Mouse (Mus musculus) midbrain, postnatal 0 days (tissue): ENCODE measurements around the gene Gabrb1. TPM values are rescaled to one million over a fixed set of nuclear protein-coding genes. Genes with fewer than 3 reads are reported as not detected.

ENCODE experiments used
- ATAC-seq: fragments of 200-750 bp; cut with Nextera tagmentation; 2 replicates; pipeline ENCODE4 v1.8.0; 2017; ENCODE audit warnings: moderate number of reproducible peaks, mild to moderate bottlenecking, moderate TSS enrichment, moderate library complexity; ENCODE audit not compliant: low FRiP score
- DNase-seq: peaks from one replicate; pipeline ENCODE4 v3.0.0-alpha.2; 2015; ENCODE audit warnings: low spot score
- H3K27ac ChIP-seq: fragments of 300-500 bp; sonication (generic); 2 replicates; pipeline ENCODE4 v1.5.1; 2014; ENCODE audit warnings: low read depth, mild to moderate bottlenecking, low read length, mixed read lengths
- H3K27me3 ChIP-seq: fragments of 300-500 bp; sonication (generic); 2 replicates; pipeline ENCODE4 v1.6.1; 2014; ENCODE audit warnings: low read length, control low read depth, mixed read lengths; ENCODE audit not compliant: insufficient read depth
- H3K36me3 ChIP-seq: fragments of 300-500 bp; sonication (generic); 2 replicates; pipeline ENCODE4 v1.6.1; 2014; ENCODE audit warnings: low read length, control low read depth, mixed read lengths; ENCODE audit not compliant: insufficient read depth
- H3K4me1 ChIP-seq: fragments of 300-500 bp; sonication (generic); 2 replicates; pipeline ENCODE4 v1.6.1; 2014; ENCODE audit warnings: mild to moderate bottlenecking, control low read depth, antibody characterized with exemption, low read length, mixed read lengths; ENCODE audit not compliant: insufficient read depth
- H3K4me2 ChIP-seq: fragments of 300-500 bp; sonication (generic); 2 replicates; pipeline ENCODE4 v1.6.1; 2014; ENCODE audit warnings: low read depth, mild to moderate bottlenecking, low read length, mixed read lengths; ENCODE audit not compliant: poor library complexity, severe bottlenecking
- H3K4me3 ChIP-seq: fragments of 300-500 bp; sonication (generic); 2 replicates; pipeline ENCODE4 v1.5.1; 2014; ENCODE audit warnings: low read depth, mild to moderate bottlenecking, low read length, moderate library complexity
- H3K9ac ChIP-seq: fragments of 300-500 bp; sonication (generic); replicated peaks from 2 replicates; pipeline ENCODE4 v1.6.1; 2014; ENCODE audit warnings: mild to moderate bottlenecking, low read length, moderate library complexity, mixed read lengths; ENCODE audit not compliant: poor library complexity, severe bottlenecking
- H3K9me3 ChIP-seq: fragments of 300-500 bp; sonication (generic); 2 replicates; pipeline ENCODE4 v1.6.1; 2016; ENCODE audit warnings: low read length, control low read depth
- CTCF ChIP-seq: IDR thresholded peaks from 2 replicates; pipeline ENCODE4 v1.5.1; 2016; ENCODE audit warnings: antibody characterized with exemption, mild to moderate bottlenecking
- WGBS: fragments of 180-500 bp; shearing (Covaris S2); extraction: QIAGEN DNeasy Blood & Tissue Kit; methylation state at CpG from one replicate; pipeline ENCODE4 v1.1.7; 2014; 5-methylcytosine and 5-hydroxymethylcytosine counted together
- polyA plus RNA-seq: library from polyadenylated mRNA; unstranded; fragments of >200 nt; fragmentation: Nextera tagmentation; extraction: Ambion mirVana; gene quantifications from 2 replicates; pipeline ENCODE4 v1.2.1, GENCODE M21; 2015
- total RNA-seq: library from RNA; depleted of rRNA; stranded (reverse); fragments of >200 nt; gene quantifications from 2 replicates; pipeline ENCODE4 v1.2.3, GENCODE M21; 2014; rRNA removed

Gene Gabrb1
- total and polyA plus RNA-seq, 2 experiments from 2014 or later, result 15.3 to 46.6 TPM

- no peaks in the 10 kb centered on the region for H3K36me3 ChIP-seq
- 80% methylated on average over 6 of the region's 6 CpGs for WGBS
- H3K9me3 ChIP-seq, result no peaks in the 10 kb centered on the region
- H3K27me3 ChIP-seq, result no peaks in the 10 kb centered on the region
- no peak overlapping the region for H3K27ac ChIP-seq
- DNase-seq, result no peak
- no peak for ATAC-seq
- no peaks in the 10 kb centered on the region for H3K4me1 ChIP-seq
- no peak overlapping the region for H3K4me2 ChIP-seq
- no peak overlapping the region for H3K4me3 ChIP-seq
- no peak for TF ChIP-seq CTCF
- no peak overlapping the region for H3K9ac ChIP-seq
These were observed 526.0 kb downstream of the Gabrb1 start for GRCm38 (mm10) chr5:72183929-72184328.

GRCm38 (mm10) chr5:72184437-72185100 is 526.7 kb downstream of the Gabrb1 start:
- H3K9ac ChIP-seq, result no peak overlapping the region
- 89% methylated on average over 13 of the region's 13 CpGs for WGBS
- no peaks in the 10 kb centered on the region for H3K9me3 ChIP-seq
- no peak for TF ChIP-seq CTCF
- ATAC-seq (no peak), DNase-seq (no peak)
- H3K4me2 ChIP-seq, result no peak overlapping the region
- no peaks in the 10 kb centered on the region for H3K4me1 ChIP-seq
- no peak overlapping the region for H3K4me3 ChIP-seq
- H3K36me3 ChIP-seq, result no peaks in the 10 kb centered on the region
- H3K27me3 ChIP-seq, result no peaks in the 10 kb centered on the region
- no peak overlapping the region for H3K27ac ChIP-seq

- DNase-seq (no peak), ATAC-seq (no peak)
- H3K4me3 ChIP-seq, result no peak overlapping the region
- H3K4me1 ChIP-seq, result no peaks in the 10 kb centered on the region
- no peak overlapping the region for H3K27ac ChIP-seq
- H3K9me3 ChIP-seq, result no peaks in the 10 kb centered on the region
- no peak overlapping the region for H3K9ac ChIP-seq
- no peaks in the 10 kb centered on the region for H3K27me3 ChIP-seq
- TF ChIP-seq CTCF, result no peak
- no peak overlapping the region for H3K4me2 ChIP-seq
- no peaks in the 10 kb centered on the region for H3K36me3 ChIP-seq
- WGBS, result 71% methylated on average over 7 of the region's 7 CpGs
These were observed 533.2 kb downstream of the Gabrb1 start for GRCm38 (mm10) chr5:72191154-72191553.

- 87% methylated on average over 5 of the region's 5 CpGs for WGBS
These were observed 534.0 kb downstream of the Gabrb1 start for GRCm38 (mm10) chr5:72191932-72192331.

GRCm38 (mm10) chr5:72195442-72195841 is 537.5 kb downstream of the Gabrb1 start:
- no peak overlapping the region for H3K27ac ChIP-seq
- 93% methylated on average over 1 of the region's 1 CpGs for WGBS
- H3K27me3 ChIP-seq, result no peaks in the 10 kb centered on the region
- H3K4me2 ChIP-seq, result no peak overlapping the region
- ATAC-seq (no peak), DNase-seq (no peak)
- TF ChIP-seq CTCF, result no peak
- no peaks in the 10 kb centered on the region for H3K36me3 ChIP-seq
- H3K4me3 ChIP-seq, result no peak overlapping the region
- no peaks in the 10 kb centered on the region for H3K9me3 ChIP-seq
- H3K4me1 ChIP-seq, result no peaks in the 10 kb centered on the region
- H3K9ac ChIP-seq, result no peak overlapping the region

More at GRCm38 (mm10) chr5:72191932-72192331, 534.0 kb downstream of the Gabrb1 start:
- H3K9me3 ChIP-seq, result no peaks in the 10 kb centered on the region
- H3K4me1 ChIP-seq, result no peaks in the 10 kb centered on the region
- no peak overlapping the region for H3K4me3 ChIP-seq
- no peaks in the 10 kb centered on the region for H3K36me3 ChIP-seq
- TF ChIP-seq CTCF, result no peak
- no peak overlapping the region for H3K4me2 ChIP-seq
- H3K27ac ChIP-seq, result no peak overlapping the region
- ATAC-seq (no peak), DNase-seq (no peak)
- no peak overlapping the region for H3K9ac ChIP-seq
- H3K27me3 ChIP-seq, result no peaks in the 10 kb centered on the region

Other genes with a start within 250 kb of the Gabrb1 start
- not detected in 2 replicates for gene Cox7b2, start 109.9 kb upstream of the Gabrb1 start, total RNA-seq
- gene Cox7b2, start 109.9 kb upstream of the Gabrb1 start, polyA plus RNA-seq, result 1.2 and 1.5 TPM in 2 replicates
- 17.0 and 18.9 TPM in 2 replicates for gene Gabra4, start 195 bp downstream of the Gabrb1 start, total RNA-seq
- 22.2 and 22.5 TPM in 2 replicates for gene Gabra4, start 195 bp downstream of the Gabrb1 start, polyA plus RNA-seq